Mouse (Mus musculus) liver, adult 2 months (tissue): ENCODE results near the gene Gm28308.

Source experiments
- CTCF ChIP-seq: fragments of 200-500 bp; IDR thresholded peaks from 2 replicates; pipeline ENCODE4 v1.5.1; 2011; ENCODE audit warnings: low read depth, low read length, control low read depth
- POLR2A ChIP-seq: fragments of 200-500 bp; IDR thresholded peaks from 2 replicates; pipeline ENCODE4 v1.6.1; 2011; ENCODE audit warnings: low read length, control low read depth; ENCODE audit not compliant: insufficient read depth; ENCODE audit errors: extremely low read depth

DNA sequence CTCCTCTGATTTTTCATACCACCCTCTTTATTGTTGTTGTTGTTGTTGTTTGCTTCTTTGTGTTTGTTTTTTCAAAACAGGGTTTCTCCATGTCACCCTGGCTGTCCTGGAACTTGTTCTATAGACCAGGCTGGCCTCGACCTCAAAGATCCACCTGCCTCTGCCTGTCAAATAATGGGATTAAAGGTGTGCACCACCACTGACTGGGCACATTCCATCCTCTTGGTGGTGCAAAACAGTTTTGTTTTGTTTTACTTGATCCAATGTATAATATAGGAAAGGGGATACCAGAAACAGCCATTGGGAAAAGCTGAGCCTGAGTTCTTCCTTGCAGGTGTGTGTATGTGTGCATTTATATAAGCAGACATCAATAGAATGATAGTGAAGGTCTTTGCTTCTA lies 26.6 kb downstream of the Gm28308 start:
- no peak for TF ChIP-seq CTCF
- no peak for TF ChIP-seq POLR2A
